ENCODE assay signal across 7 mouse cellular contexts in the genomic region with DNA sequence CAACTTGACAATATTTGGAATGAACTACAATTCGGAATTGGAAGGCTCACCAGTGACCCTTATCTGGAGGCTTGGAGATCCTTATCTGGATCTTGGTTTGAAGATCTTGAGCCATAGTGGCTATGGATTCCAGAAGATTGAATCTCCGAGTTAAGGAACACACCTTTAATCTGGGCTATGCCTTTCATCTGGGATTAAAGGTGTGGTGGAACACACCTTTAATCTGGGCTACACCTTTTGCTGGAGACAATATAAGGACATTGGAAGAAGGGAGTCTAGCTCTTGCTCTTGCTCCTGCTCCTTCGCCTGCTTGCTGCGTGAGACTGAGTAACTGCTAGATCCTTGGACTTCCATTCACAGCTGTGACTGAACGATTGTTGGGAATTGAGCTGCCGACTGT. TPM values are rescaled to one million over a fixed set of nuclear protein-coding genes. Genes with fewer than 3 reads are reported as not detected.
DNase-seq lines count a peak whose midpoint lies in the region; ATAC-seq and TF ChIP-seq lines count a peak whose summit lies in the region.
"Not testable (repeated sequence)": the region's sequence is repeated elsewhere in the genome, so short reads cannot be mapped to it uniquely, and the experiment has no call there.

A gene (plus strand): TSS at position 301 of the 400 bp plus-strand sequence.

- not testable (repeated sequence) for DNase-seq in Patski (ENCODE audit: low read depth, low spot score); limb, embryonic 11.5 days (ENCODE audit: low spot score)

- in situ Hi-C loops in Patski (cut with MboI; ENCODE audit: low pct_unique_long_range_greater_than_20kb) = not testable (repeated sequence)

- CTCF ChIA-PET in Patski (lab: Charles Lee) = not testable (repeated sequence)

- TF ChIP-seq POLR2A in embryonic fibroblast, embryonic 13.5 days (IDR thresholded peaks at IDR 0.05; ENCODE audit: low read depth, low read length) = not testable (repeated sequence)

- H3K36me3 ChIP-seq in heart, embryonic 11.5 days (ENCODE audit: control insufficient read depth, insufficient read depth, low read length); limb, embryonic 11.5 days (ENCODE audit: control insufficient read depth, insufficient read depth, low read length); liver, embryonic 16.5 days (ENCODE audit: control insufficient read depth, insufficient read depth); midbrain, embryonic 12.5 days: not testable (repeated sequence)

- POLR2A ChIA-PET in Patski (lab: Charles Lee) = not testable (repeated sequence)

- H3K27me3 ChIP-seq in Patski; heart, embryonic 11.5 days (ENCODE audit: control insufficient read depth, insufficient read depth, low read length); limb, embryonic 11.5 days (ENCODE audit: control insufficient read depth, insufficient read depth, low read length); liver, embryonic 16.5 days (ENCODE audit: control insufficient read depth, insufficient read depth, low read depth, low read length): not testable (repeated sequence)
- peaks cover 20% of the 10 kb centered on the region for H3K27me3 ChIP-seq in midbrain, embryonic 12.5 days

- ATAC-seq in Patski; heart, embryonic 11.5 days (replicated peaks; ENCODE audit: insufficient number of reproducible peaks, low FRiP score, low TSS enrichment); inflammation-experienced regulatory T-cells, adult 6 months; limb, embryonic 11.5 days (ENCODE audit: insufficient number of reproducible peaks, low FRiP score, low TSS enrichment, low read depth); liver, embryonic 16.5 days (ENCODE audit: low read depth); midbrain, embryonic 12.5 days (ENCODE audit: low FRiP score, low read depth): not testable (repeated sequence)

- not testable (repeated sequence) for H3K4me2 ChIP-seq in heart, embryonic 11.5 days; limb, embryonic 11.5 days (ENCODE audit: low read depth, severe bottlenecking); liver, embryonic 16.5 days (ENCODE audit: low read depth, low read length); midbrain, embryonic 12.5 days (replicated peaks)

- H3K9me3 ChIP-seq in heart, embryonic 11.5 days (replicated peaks; ENCODE audit: control insufficient read depth, low read length); limb, embryonic 11.5 days (ENCODE audit: control insufficient read depth, low read length); liver, embryonic 16.5 days (replicated peaks; ENCODE audit: control insufficient read depth, low read length); midbrain, embryonic 12.5 days: not testable (repeated sequence)

- not testable (repeated sequence) for H3K4me1 ChIP-seq in embryonic fibroblast, embryonic 13.5 days (ENCODE audit: control insufficient read depth, insufficient read depth, low read length); heart, embryonic 11.5 days (ENCODE audit: control insufficient read depth, insufficient read depth, low read length); limb, embryonic 11.5 days (ENCODE audit: control insufficient read depth, insufficient read depth, low read length); liver, embryonic 16.5 days (ENCODE audit: control insufficient read depth, low read depth, low read length)
- peaks cover 36% of the 10 kb centered on the region for H3K4me1 ChIP-seq in midbrain, embryonic 12.5 days

- not testable (repeated sequence) for TF ChIP-seq CTCF in Patski (IDR thresholded peaks at IDR 0.05); embryonic fibroblast, embryonic 13.5 days (IDR thresholded peaks at IDR 0.05; ENCODE audit: borderline replicate concordance, insufficient read depth, low read length)

- not testable (repeated sequence) for H3K9ac ChIP-seq in heart, embryonic 11.5 days (ENCODE audit: low read depth, low read length); limb, embryonic 11.5 days (ENCODE audit: low read length); liver, embryonic 16.5 days (ENCODE audit: low read depth, low read length); midbrain, embryonic 12.5 days (replicated peaks)

- no CpG with 5 or more reads among the region's 6 CpGs for WGBS in heart, embryonic 11.5 days (ENCODE audit: insufficient replicate concordance)
- WGBS in limb, embryonic 11.5 days = no CpG with 5 or more reads among the region's 6 CpGs
- WGBS in liver, embryonic 16.5 days (ENCODE audit: insufficient replicate concordance) = no CpG with 5 or more reads among the region's 6 CpGs
- WGBS in midbrain, embryonic 12.5 days = 91% methylated on average over 1 of the region's 6 CpGs

- not testable (repeated sequence) for H3K4me3 ChIP-seq in embryonic fibroblast, embryonic 13.5 days (ENCODE audit: insufficient read depth, low read length); heart, embryonic 11.5 days (ENCODE audit: low read depth, low read length); limb, embryonic 11.5 days (ENCODE audit: low read depth, low read length); liver, embryonic 16.5 days (ENCODE audit: low read depth, low read length); midbrain, embryonic 12.5 days

- H3K27ac ChIP-seq in embryonic fibroblast, embryonic 13.5 days (ENCODE audit: insufficient read depth, low read length); heart, embryonic 11.5 days (ENCODE audit: low read depth, low read length); limb, embryonic 11.5 days (replicated peaks; ENCODE audit: low read depth, low read length); liver, embryonic 16.5 days (ENCODE audit: low read length); midbrain, embryonic 12.5 days (replicated peaks): not testable (repeated sequence)

RNA-seq across cellular contexts. Expression of the gene that starts here (rescaled TPM):
- polyA plus RNA-seq in Patski (2021) = 21.9 TPM
- 7.1 and 12.4 TPM in 2 replicates for polyA plus RNA-seq in embryonic fibroblast, embryonic 13.5 days (2011; ENCODE audit: insufficient read length, low read depth, missing spikeins)
- 17.5 and 17.9 TPM in 2 replicates for polyA plus RNA-seq in heart, embryonic 11.5 days (2014; fragmentation: Nextera tagmentation; extraction: Ambion mirVana)
- 10 to 100 TPM; 28.1 to 33.1 (median 30.8) TPM for polyA plus RNA-seq in inflammation-experienced regulatory T-cells, adult 6 months (2017; shearing (Covaris generic))
- 44.2 and 49.8 TPM in 2 replicates for polyA plus RNA-seq in limb, embryonic 11.5 days (2014; fragmentation: Nextera tagmentation; extraction: Ambion mirVana)
- 12.8 and 13.7 TPM in 2 replicates for polyA plus RNA-seq in liver, embryonic 16.5 days (2015; fragmentation: Nextera tagmentation; extraction: Ambion mirVana)
- polyA plus RNA-seq in midbrain, embryonic 12.5 days (2016; fragmentation: Nextera tagmentation; extraction: Ambion mirVana) = 26.0 and 28.6 TPM in 2 replicates
